Mouse (Mus musculus) A20 (cell line): ENCODE measurements around the gene Olfr368.
A peak's percentile ranks its signal among the peaks of the same experiment; 100 is the strongest.

ENCODE experiments used
- DNase-seq: peaks from one replicate; pipeline ENCODE4 v3.0.0-alpha.2; 2011; ENCODE audit warnings: low read depth, low spot score

The Olfr368 gene

DNA sequence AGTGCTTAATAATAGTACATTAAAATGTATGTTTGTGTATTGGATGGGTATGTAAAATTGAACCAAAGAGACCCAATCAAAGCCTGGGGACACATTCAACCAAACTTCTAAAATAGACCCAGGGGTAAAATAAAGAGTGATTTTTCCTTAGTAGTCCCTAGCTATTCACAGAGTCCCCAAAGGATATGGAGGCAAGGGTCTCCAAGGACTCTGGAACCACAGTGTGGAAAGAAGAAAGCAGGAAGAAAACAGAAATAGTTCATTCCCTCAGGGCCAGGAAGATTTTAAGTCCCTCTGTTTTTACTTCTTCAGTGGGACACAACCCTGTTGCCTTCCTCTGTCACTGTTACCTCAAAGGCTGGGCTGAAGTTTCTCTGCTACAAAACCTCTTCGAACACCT is at the start of gene Olfr368:
Gene Olfr368 (plus strand): TSS at position 301 of the 400 bp plus-strand sequence.
- no peak for DNase-seq

DNA sequence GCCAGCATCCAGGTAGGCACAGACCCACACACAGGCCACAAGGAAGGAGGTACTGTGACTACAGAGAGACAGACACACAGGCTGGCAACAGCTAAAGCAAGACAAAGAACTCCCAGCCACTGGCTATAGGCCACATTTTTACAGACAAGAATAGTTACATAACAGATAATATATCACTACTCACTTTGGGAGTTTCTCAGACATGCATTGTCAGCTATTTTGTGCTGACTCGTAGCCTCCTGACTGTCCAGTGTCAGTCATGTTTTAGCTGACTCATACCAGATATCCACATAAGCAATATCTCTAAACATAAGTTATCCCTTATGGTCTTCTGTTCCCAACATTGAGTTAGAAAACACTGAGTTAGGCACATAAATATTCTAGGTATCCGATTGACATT is 7.0 kb downstream of the Olfr368 start:
- DNase-seq = no peak

DNA sequence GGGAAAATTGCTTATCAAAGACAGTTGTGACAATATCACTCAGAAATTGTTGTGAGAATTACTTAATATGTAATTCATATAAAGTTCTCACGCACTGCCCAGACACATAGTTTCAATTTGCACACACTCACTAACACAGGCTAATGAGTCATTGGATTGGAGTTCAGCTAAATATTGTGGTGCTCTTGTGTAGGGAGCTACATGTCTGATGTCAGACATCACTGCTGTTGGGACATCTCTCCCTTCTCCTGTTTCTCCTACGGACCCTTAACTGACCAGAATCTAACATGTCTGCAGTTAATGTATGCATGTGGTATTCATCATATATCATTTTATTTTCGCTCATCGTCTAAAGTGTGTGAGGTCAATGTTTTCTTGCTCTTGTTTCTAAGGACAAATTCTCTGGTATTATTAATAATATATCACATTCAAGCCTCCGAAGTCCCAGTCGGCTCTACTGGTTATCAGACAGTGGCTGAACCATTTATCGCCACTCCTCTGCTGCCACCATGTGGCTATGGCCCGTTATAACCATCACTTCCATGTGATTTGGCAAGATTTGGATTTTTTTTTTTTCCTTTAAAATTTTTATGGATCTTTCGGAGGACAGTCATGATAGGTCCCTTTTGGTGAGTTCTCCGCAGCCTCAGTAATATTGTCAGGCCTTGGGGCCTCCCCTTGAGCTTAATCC is 12.3 kb downstream of the Olfr368 start:
- DNase-seq = peak; percentile 75

DNA sequence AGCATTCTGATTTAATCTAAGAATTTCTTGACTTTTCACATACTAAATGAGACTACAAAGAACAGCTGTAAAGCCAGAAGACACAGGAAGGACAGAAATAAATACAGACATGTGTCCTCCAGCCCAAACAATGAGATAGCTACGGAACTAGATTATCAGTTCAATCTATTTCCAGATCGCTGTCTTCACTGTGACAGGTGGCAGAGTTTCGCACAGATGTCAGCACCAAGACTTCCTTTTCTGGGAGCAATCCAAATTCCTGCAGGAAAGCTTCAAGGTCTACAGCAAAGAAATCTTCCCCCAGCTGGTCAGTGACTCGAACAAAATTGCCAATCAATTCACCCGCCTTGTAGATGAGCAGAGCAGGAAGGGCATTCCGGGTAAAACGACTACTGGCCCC is 25.4 kb downstream of the Olfr368 start:
- no peak for DNase-seq

DNA sequence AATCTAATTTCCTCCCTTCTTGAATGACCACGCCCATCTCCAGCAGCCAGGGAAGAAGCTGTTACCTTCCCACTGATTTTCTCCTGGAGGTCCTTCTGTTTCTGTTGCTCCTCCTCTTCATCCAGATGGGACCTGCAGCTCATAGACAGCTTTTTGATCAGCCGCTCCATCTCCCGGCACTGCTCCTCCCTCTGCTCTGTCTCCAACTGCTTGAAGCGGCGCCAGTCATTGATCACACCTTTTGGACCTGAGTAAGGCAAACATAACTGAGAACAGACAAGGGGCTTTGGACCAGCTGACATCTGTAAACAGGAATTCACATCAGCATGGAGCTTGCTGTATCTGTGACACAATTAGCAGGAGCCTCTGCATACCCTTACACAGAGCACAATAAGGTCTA is 29.3 kb downstream of the Olfr368 start:
- no peak for DNase-seq

DNA sequence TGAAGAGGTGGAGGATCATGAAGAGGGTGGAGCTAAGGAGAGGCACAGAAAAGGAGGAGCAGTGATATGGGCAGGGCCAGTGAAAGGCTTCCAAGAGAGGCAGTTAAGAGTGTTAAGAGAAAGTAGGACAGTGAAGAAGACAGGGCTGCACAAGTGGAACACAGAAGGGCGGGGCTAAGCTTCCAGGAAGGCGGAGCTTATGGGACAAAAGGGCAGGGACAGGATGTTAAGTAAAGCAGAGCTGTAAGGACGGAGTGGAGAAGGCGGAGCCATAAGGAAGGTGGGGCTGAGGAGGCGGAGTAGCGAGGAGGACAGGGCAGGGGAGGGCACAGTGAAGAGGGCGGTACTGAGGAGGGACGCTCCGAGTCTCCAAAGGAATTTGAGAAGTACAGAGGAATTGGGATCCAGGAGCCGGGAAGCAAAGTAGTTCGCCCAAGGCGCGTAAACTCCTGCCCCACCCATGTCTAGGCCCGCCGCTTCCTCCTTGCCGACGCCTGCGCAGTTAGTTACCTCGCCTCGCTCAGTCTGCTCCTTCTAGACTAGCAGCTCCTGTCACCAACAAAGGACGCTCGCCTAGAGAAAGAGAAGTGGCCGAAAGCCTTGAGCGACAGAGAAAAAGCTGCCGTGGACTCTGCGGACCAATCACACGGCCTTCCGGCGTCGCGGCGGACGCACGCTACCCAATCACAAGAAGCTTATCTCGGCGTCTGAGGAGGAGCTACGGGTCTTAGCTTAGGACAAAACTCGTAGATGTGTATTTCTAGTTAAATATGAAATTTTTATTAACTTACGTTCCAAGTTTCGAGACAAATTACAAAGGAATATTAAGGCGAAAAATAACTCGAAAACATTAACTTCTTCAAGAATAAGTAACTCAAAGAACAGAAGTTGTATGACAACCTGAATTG is 32.6 kb downstream of the Olfr368 start, which contains the start of gene Pdcl:
Gene Pdcl (minus strand): TSS at position 700 of the 908 bp plus-strand sequence.
- DNase-seq = peak; percentile 96

DNA sequence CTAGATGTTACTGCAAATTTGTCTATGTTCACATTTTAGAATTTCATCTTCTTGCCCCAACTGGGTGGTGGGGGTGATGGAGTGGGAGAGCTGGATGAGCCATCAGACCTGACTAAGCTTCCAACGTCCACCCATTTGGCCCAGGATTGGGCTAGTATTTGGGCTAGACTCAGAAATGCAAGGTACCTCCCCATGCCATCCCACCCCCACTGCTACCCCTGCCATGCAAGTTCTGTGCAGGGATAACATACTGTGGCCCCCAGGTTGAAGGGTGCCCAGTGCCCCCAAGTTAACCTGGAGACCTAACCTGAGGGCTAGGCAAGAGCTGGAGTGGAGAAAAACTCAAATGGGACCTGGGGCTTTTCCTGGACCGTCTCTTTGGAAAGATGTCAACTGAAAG is 33.6 kb downstream of the Olfr368 start:
- DNase-seq = peak; percentile 14

DNA sequence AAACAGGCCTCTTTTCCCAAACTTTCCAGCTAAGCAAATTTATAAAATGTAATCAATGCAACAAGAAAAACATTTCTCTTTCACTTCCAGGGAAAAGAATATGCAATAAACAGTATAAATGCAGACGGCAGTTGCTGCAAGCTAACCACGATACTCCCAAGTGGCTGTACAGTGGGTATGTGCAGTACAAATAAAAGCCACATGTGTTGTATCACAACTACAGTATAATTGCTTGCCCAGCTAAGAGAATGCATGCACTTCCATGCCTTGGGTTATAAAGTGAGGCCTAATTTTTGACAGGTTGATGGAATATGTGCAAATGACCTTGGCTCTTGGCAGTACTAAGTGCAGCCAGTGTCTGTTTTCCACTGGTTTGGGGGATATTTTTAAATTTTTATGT is 44.3 kb downstream of the Olfr368 start:
- no peak for DNase-seq

DNA sequence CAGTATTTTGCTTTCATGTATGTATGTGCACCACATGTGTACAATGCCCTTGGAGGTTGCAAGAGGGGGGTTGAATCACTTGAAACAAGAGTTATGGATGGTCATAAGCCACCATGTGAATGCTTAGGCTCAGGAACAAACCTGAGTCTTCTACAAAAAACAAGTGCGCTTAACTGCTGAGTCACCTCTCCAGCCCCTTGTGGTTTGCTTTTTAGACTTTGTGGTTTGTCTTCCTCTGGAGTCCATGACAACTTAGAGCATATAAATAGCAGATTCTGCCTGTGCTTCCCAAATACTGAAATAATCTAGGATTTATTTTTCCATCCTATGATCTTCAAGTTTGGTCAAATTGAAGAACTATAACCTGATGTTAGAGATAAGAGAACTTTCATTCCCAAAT is 49.7 kb downstream of the Olfr368 start:
- DNase-seq = no peak

DNA sequence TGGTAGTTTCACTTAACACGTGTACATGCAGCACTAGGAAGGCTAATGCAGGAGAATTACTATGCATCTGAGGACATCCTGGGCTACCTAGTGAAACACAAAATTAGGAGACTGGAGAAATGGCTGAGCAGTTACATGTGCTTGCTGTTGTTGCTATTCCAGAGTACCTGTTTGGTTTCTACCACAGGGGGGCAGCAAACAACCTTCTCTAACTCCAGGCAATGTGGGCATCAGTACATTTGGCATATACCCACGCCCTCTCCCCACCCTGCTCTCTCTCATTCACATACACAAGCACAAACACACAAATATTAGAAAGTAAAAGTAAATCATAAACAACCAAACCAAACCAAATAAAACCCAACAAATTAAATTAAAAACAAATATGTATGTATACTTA is 53.9 kb downstream of the Olfr368 start:
- DNase-seq = peak; percentile 83
